Mouse (Mus musculus) olfactory bulb, adult 2 months (tissue): ENCODE data around the gene Fam114a2.

Experiments used
- CTCF ChIP-seq: fragments of 200-500 bp; IDR thresholded peaks from 2 replicates; pipeline ENCODE4 v1.5.1; 2012; ENCODE audit warnings: low read depth, mild to moderate bottlenecking, low read length, moderate library complexity; ENCODE audit not compliant: insufficient read depth
- POLR2A ChIP-seq: fragments of 200-500 bp; IDR thresholded peaks from 2 replicates; pipeline ENCODE4 v1.6.1; 2012; ENCODE audit warnings: mild to moderate bottlenecking, low read depth, low read length, moderate library complexity; ENCODE audit not compliant: insufficient read depth

DNA sequence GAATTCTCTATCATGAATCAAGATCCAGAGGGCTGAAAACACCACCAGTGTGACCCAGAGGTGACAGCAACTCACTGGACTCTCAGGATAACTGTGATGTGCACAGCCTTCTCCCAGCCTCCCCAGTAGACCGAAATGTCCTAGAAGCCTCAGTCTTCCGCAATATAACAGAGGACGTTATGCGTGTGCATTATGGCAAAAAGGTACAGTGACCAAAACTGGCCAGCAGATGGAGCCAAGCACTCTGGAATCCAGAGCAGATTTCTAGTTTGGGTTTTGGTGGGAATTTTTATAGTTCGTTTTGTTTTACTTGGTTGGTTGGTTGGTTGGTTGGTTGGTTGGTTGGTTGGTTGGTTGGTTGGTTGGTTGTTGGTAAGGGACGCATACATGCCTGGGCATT lies 43.3 kb downstream of the Fam114a2 start:
- TF ChIP-seq CTCF (no peak), POLR2A (no peak)
